Mouse (Mus musculus) c-Kit-positive CD71-positive TER-119-positive erythroid progenitor cells, embryonic 14.5 days (primary cell): ENCODE measurements around the gene Nav2.

ENCODE experiments used
- DNase-seq: peaks from one replicate; pipeline ENCODE4 v3.0.0-alpha.2; 2013; ENCODE audit warnings: low spot score

Gene Nav2

GRCm38 (mm10) chr7:48908521-48909341 lies at the start of gene Nav2:
Gene Nav2 (plus strand): TSS chr7:48908716.
- no peak for DNase-seq

GRCm38 (mm10) chr7:48859362-48859761 lies 49.2 kb upstream of the Nav2 start:
- DNase-seq: no peak

DNA sequence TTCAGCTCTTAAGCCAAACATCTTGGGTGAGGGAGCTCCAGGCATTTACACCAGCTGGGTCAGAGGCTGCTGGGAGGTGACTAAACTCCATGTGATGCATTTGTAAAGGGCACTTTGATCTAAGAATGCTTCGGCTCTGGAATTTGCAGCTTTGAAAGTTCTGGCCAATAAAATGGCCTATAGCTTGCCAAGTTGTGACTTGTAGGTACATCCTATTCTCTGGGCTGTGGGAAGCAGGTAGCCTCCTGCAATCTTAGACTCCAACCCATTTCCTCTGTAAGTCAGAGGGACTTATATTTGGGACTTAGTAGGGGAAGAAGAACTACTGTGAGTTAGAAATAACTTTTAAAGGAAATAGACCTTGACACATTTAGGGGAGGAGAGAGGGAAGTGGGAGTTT lies 47.6 kb upstream of the Nav2 start:
- no peak for DNase-seq

- no peak for DNase-seq
Observed at GRCm38 (mm10) chr7:48861796-48862195, 46.7 kb upstream of the Nav2 start.

GRCm38 (mm10) chr7:48864199-48864598 lies 44.3 kb upstream of the Nav2 start:
- no peak for DNase-seq

DNA sequence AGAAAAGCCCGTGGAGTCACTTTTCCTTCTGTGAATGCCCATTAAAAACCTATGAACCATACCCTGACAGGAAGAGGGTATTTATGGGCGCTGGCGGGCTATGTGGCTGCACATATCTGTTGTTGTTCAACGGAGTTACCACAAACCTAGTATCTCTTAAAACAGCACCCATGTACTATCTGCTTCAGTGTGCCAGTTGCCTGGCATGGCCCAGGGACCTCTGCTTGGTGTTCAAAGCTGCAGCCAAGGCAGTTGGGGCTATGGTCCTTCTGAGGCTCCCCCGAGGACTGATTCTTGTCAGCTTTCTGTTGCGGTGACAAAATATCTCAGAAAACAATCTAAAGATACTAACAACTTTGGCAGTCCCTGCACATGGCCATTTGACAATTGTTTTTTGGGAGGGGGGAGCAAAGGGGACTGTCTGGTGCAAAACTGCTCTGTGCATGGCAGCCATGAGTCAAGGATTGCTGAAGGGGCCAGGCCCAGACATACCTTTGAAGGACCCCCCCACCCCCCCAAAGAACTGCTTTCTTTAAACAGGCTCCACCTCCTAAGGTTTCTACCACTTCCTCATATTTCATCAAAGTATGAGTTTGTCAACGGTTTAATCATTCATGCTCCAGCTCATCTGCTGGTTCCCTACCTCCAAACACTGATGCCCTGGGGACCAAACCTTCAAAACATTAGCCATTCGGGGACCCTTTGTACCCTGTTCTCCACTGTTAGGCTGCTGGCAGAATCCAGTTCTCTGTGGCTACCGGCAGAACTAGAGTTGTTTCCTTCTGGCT lies 43.7 kb upstream of the Nav2 start:
- no peak for DNase-seq

- no peak for DNase-seq
Observed at GRCm38 (mm10) chr7:48867576-48867975, 40.9 kb upstream of the Nav2 start.

GRCm38 (mm10) chr7:48870144-48870543 lies 38.4 kb upstream of the Nav2 start:
- DNase-seq: no peak

GRCm38 (mm10) chr7:48870579-48871180 lies 37.8 kb upstream of the Nav2 start:
- no peak for DNase-seq

GRCm38 (mm10) chr7:48871292-48871691 lies 37.2 kb upstream of the Nav2 start:
- no peak for DNase-seq

- DNase-seq: no peak
Observed at GRCm38 (mm10) chr7:48875096-48875495, 33.4 kb upstream of the Nav2 start.

DNA sequence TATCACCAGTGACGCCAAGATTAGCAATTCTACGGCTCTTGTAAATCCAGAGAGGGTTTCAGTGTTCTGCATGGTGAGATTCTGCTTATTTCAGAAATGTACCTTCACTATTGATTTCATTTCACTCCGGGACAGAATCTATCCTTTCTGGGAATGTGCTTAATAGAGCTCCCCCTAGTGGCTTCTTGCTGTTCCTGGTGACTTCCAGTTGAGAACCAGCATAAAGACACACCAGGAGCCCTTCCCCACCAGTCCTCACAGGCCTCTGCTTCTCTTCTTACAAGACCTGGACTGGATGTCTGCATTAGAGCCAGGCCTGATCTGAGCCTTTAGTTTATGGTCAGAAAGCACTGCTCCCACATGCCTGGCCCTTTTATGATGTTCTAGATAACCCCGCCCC lies 32.0 kb upstream of the Nav2 start:
- peak; percentile 59 for DNase-seq

- no peak for DNase-seq
Observed at GRCm38 (mm10) chr7:48877786-48878390, 30.6 kb upstream of the Nav2 start.

GRCm38 (mm10) chr7:48879574-48879973 lies 28.9 kb upstream of the Nav2 start:
- peak; percentile 42 for DNase-seq

DNA sequence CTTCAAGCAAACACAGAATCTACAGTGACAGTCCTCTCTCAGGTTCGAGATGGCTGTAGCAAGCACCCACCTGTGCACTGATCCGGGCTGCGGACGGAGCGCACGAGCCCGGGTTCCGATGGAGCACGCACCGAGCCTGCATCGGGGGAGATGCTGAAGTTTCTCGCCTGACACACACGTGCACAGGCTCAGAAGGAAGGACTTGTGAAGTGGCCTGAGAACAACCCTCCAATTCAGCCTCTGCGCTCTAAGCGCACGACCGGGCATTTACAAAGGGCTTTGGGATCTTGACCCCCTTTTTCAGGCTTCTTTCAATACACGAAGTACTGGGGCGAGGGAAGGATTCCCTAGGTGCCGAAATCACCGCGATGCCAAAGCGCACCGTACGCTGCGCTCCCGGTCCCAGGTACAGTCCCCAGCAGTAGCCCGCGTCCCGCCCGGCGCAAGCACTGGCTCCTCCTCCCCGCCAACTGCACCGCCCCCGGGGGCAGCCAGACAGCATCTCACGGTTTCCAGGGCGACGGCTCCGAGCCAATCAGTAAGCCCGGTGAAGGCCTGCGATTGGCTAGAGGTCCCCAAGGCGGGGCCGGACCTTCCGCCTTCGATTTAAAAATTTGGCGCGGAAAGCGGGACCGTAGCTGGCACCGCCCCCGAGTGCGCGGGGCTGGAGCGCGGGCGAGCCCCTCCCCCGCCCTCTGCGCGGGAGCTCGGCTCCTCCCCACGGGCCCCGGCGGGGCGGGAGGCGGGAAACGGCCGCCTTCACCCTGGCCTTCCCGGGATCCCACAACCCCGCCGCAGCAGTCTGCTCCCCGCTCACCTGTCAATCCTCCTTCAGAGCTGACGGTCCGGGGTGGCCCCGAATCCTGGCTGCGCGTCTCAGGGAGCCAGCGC lies 27.7 kb upstream of the Nav2 start:
- peak; percentile 99 for DNase-seq

- peak; percentile 79 for DNase-seq
Observed at GRCm38 (mm10) chr7:48881486-48881885, 27.0 kb upstream of the Nav2 start, which contains the start of gene E2f8. Gene E2f8 (minus strand): TSS chr7:48881596.

- peak; percentile 54 for DNase-seq
Observed at GRCm38 (mm10) chr7:48881971-48882609, 26.4 kb upstream of the Nav2 start.

- no peak for DNase-seq
Observed at GRCm38 (mm10) chr7:48883525-48884265, 24.8 kb upstream of the Nav2 start.

DNA sequence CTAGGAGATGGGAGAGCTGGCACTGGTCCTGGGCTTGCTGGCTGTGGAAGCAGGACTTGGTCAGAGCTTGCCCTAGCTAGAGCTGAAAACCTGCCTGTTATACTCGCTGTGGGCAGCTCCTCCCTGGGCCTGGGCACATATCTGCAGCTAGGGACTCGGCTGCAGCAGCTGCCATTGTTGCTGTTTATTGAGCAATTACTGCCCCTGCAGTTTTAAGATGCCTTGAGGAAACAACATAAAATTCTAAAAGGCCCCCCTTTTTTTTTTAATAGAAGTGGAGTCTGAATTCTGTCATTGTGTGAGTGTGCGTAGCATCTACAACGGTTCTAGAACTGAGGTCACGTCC lies 24.3 kb upstream of the Nav2 start:
- no peak for DNase-seq

GRCm38 (mm10) chr7:48887973-48888372 lies 20.5 kb upstream of the Nav2 start:
- DNase-seq: no peak
